Mouse (Mus musculus) ovary, postnatal 14 days (tissue): ENCODE measurements around the gene Atp6v1fnb.

ENCODE experiments used
- DNase-seq: peaks from one replicate; pipeline ENCODE4 v3.0.0; 2022; ENCODE audit warnings: low spot score

Gene Atp6v1fnb

GRCm38 (mm10) chr6:29467583-29468354 is 3.5 kb upstream of the Atp6v1fnb start, which contains the start of gene Atp6v1f:
Gene Atp6v1f, plus strand, starts transcription at chr6:29467718.
- peak; percentile 84 for DNase-seq

- no peak for DNase-seq
These were observed 2.4 kb upstream of the Atp6v1fnb start for GRCm38 (mm10) chr6:29468851-29469250.

GRCm38 (mm10) chr6:29473941-29474691 is 2.9 kb downstream of the Atp6v1fnb start:
- DNase-seq = peak; percentile 46

- DNase-seq = no peak
These were observed 3.5 kb downstream of the Atp6v1fnb start for GRCm38 (mm10) chr6:29474736-29475135.

GRCm38 (mm10) chr6:29482691-29483090 is 11.5 kb downstream of the Atp6v1fnb start:
- no peak for DNase-seq

GRCm38 (mm10) chr6:29484716-29485559 is 13.7 kb downstream of the Atp6v1fnb start:
- DNase-seq = peak; percentile 68

GRCm38 (mm10) chr6:29485951-29486350 is 14.7 kb downstream of the Atp6v1fnb start:
- DNase-seq = no peak

GRCm38 (mm10) chr6:29494101-29494500 is 22.9 kb downstream of the Atp6v1fnb start:
- DNase-seq = no peak

GRCm38 (mm10) chr6:29496270-29496669 is 25.0 kb downstream of the Atp6v1fnb start:
- no peak for DNase-seq

GRCm38 (mm10) chr6:29497791-29498190 is 26.6 kb downstream of the Atp6v1fnb start:
- no peak for DNase-seq

- no peak for DNase-seq
These were observed 28.9 kb downstream of the Atp6v1fnb start for GRCm38 (mm10) chr6:29500177-29500576.

- no peak for DNase-seq
These were observed 29.6 kb downstream of the Atp6v1fnb start for GRCm38 (mm10) chr6:29500810-29501209.

GRCm38 (mm10) chr6:29501599-29501998 is 30.4 kb downstream of the Atp6v1fnb start:
- DNase-seq = no peak

GRCm38 (mm10) chr6:29505493-29505892 is 34.3 kb downstream of the Atp6v1fnb start:
- DNase-seq = no peak

- DNase-seq = no peak
These were observed 35.6 kb downstream of the Atp6v1fnb start for GRCm38 (mm10) chr6:29506834-29507233.

- DNase-seq = no peak
These were observed 36.4 kb downstream of the Atp6v1fnb start, which contains the start of gene Kcp for GRCm38 (mm10) chr6:29507447-29508309. Gene Kcp, minus strand, starts transcription at chr6:29507952.

- DNase-seq = no peak
These were observed 37.8 kb downstream of the Atp6v1fnb start for GRCm38 (mm10) chr6:29509086-29509485.

- no peak for DNase-seq
These were observed 42.0 kb downstream of the Atp6v1fnb start for GRCm38 (mm10) chr6:29513284-29513683.

GRCm38 (mm10) chr6:29517139-29517538 is 45.9 kb downstream of the Atp6v1fnb start:
- peak; percentile 61 for DNase-seq

GRCm38 (mm10) chr6:29522626-29523300 is 51.5 kb downstream of the Atp6v1fnb start:
- DNase-seq = no peak
